ENCODE assay signal across 10 mouse cellular contexts in the genomic region with DNA sequence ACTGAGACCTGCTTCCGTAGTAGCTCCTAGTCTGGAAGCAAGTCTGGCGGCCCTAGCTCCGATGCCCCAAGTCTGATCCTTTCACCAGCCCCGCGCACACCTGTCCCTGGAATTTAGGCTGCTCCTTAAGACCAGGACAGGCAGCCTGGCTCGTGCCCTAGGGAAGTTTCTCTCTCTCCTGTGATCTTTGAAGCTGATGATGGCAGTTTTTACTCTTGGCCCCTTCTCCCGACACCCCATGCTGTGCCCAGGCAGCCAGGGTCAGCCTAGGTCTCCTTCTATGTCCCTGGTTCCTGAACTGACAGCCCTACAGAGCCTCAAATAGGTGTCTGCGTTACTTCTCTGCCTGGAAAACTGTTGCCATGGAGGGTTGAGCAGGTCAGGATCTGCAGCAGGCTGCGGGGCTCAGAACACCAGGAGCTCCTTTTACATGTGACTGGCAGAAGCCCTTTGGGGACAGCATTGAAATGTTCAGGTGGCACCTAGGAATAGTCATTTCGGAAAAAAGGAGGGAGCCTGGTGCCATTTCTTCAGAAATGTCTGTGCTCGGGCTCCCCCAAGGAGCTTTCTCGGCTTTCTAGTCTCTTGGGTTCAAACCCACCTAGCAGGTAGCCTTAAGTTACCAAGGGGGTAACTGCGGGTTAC. TPM values are rescaled to one million over a fixed set of nuclear protein-coding genes. Genes with fewer than 3 reads are reported as not detected.
DNase-seq lines count a peak whose midpoint lies in the region; ATAC-seq and TF ChIP-seq lines count a peak whose summit lies in the region.
"Had no signal": no experiment of that assay in that cellular context is flagged by ENCODE, and none has a peak within 500 bp of the region (broad histone marks: within the 10 kb centered on the region; RNA-seq: fewer than 3 reads in every experiment).

No protein-coding gene starts in this region.

- WGBS in forebrain, embryonic 10.5 days = 12% methylated on average over 13 of the region's 13 CpGs
- WGBS in hindbrain, postnatal 0 days = 14% methylated on average over 13 of the region's 13 CpGs
- WGBS in neural tube, embryonic 13.5 days = 9% methylated on average over 13 of the region's 13 CpGs

- peaks cover 24% of the 10 kb centered on the region for H3K4me1 ChIP-seq in forebrain, embryonic 10.5 days
- H3K4me1 ChIP-seq in hindbrain, postnatal 0 days (ENCODE audit: insufficient read depth, low read length) = peaks cover 3% of the 10 kb centered on the region; the same call in 1 of the 2 replicates
- peaks cover 18% of the 10 kb centered on the region for H3K4me1 ChIP-seq in neural tube, embryonic 13.5 days (replicated peaks)

- no peak overlapping the region for H3K27ac ChIP-seq in left cerebral cortex, adult 2 months
- peak overlapping the region; percentile 80; the same call in 1 of the 2 replicates for H3K27ac ChIP-seq in forebrain, embryonic 10.5 days
- no peak overlapping the region; the same call in 1 of the 2 replicates for H3K27ac ChIP-seq in hindbrain, postnatal 0 days
- H3K27ac ChIP-seq in neural tube, embryonic 13.5 days (replicated peaks) = no peak overlapping the region

- no peaks in the 10 kb centered on the region for H3K9me3 ChIP-seq in forebrain, embryonic 10.5 days
- H3K9me3 ChIP-seq in hindbrain, postnatal 0 days (ENCODE audit: low read length) = no peaks in the 10 kb centered on the region
- no peaks in the 10 kb centered on the region for H3K9me3 ChIP-seq in neural tube, embryonic 13.5 days

- no peaks in the 10 kb centered on the region for H3K36me3 ChIP-seq in forebrain, embryonic 10.5 days (replicated peaks)
- H3K36me3 ChIP-seq in hindbrain, postnatal 0 days (ENCODE audit: insufficient read depth, low read length) = no peaks in the 10 kb centered on the region
- no peaks in the 10 kb centered on the region for H3K36me3 ChIP-seq in neural tube, embryonic 13.5 days

- peak overlapping the region; percentile 54 for H3K9ac ChIP-seq in hindbrain, postnatal 0 days (replicated peaks; ENCODE audit: low read length)
- peak overlapping the region; percentile 73 for H3K9ac ChIP-seq in neural tube, embryonic 13.5 days
- H3K9ac ChIP-seq: liver, postnatal 0 days had no signal

- H3K27me3 ChIP-seq in forebrain, embryonic 10.5 days (ENCODE audit: poor library complexity, severe bottlenecking) = peaks cover 61% of the 10 kb centered on the region
- no peaks in the 10 kb centered on the region for H3K27me3 ChIP-seq in hindbrain, postnatal 0 days (ENCODE audit: insufficient read depth, low read length)
- H3K27me3 ChIP-seq in neural tube, embryonic 13.5 days = peaks cover 49% of the 10 kb centered on the region

- peak overlapping the region; percentile 55 for H3K4me3 ChIP-seq in left cerebral cortex, adult 2 months
- H3K4me3 ChIP-seq in forebrain, embryonic 10.5 days = peak overlapping the region; percentile 68
- H3K4me3 ChIP-seq in hindbrain, postnatal 0 days (ENCODE audit: low read length) = peak overlapping the region; percentile 57
- H3K4me3 ChIP-seq in neural tube, embryonic 13.5 days = peak overlapping the region; percentile 50

- no peak for DNase-seq in left cerebral cortex, adult 2 months (ENCODE audit: extremely low spot score in 1 of 2, low spot score in 2 of 2)
- no peak for DNase-seq in left cerebral cortex, postnatal 14 days (ENCODE audit: low spot score in 2 of 2)
- DNase-seq in forebrain, embryonic 10.5 days (ENCODE audit: extremely low spot score, low spot score) = peak; percentile 20
- DNase-seq in hindbrain, postnatal 0 days (ENCODE audit: low spot score) = no peak
- DNase-seq in cerebellum, postnatal 4 days (ENCODE audit: low spot score in 2 of 2) = no peak
- DNase-seq in right cerebral cortex, postnatal 4 days = no peak
- DNase-seq in MN1 (ENCODE audit: low spot score) = no peak
- DNase-seq: kidney, adult 9 months; liver, postnatal 0 days had no signal

- ATAC-seq in hindbrain, postnatal 0 days = no peak
- peak; percentile 18; the same call in 1 of the 2 replicates for ATAC-seq in neural tube, embryonic 13.5 days (ENCODE audit: low read depth)
- ATAC-seq: liver, postnatal 0 days had no signal

- TF ChIP-seq CTCF in left cerebral cortex, adult 2 months (IDR thresholded peaks at IDR 0.05) = no peak
- no peak for TF ChIP-seq CTCF in hindbrain, postnatal 0 days (IDR thresholded peaks at IDR 0.05; ENCODE audit: low read depth)

- intact Hi-C loops in left cerebral cortex, adult 2 months (cut with DNase I) = no loop called here
- intact Hi-C loops in left cerebral cortex, postnatal 14 days (cut with DNase I) = no loop called here

- peak overlapping the region; percentile 87 for H3K4me2 ChIP-seq in hindbrain, postnatal 0 days (ENCODE audit: low read depth, low read length)
- H3K4me2 ChIP-seq in neural tube, embryonic 13.5 days = peak overlapping the region; percentile 91

RNA-seq across cellular contexts. Expression of gene Plpp4, which starts 0.7 kb away (rescaled TPM):
- 10 to 100 TPM in 1 of 2 experiments, 1 to 10 TPM in 1; 9.0 to 10.1 TPM for total RNA-seq in left cerebral cortex, adult 2 months (2021)
- 1 to 10 TPM; 8.5 to 9.1 TPM for total RNA-seq in left cerebral cortex, postnatal 14 days (2021)
- 0.20 and 1.4 TPM in 2 replicates for polyA plus RNA-seq in forebrain, embryonic 10.5 days (2016; fragmentation: Nextera tagmentation; extraction: Ambion mirVana)
- 22.6 and 22.7 TPM in 2 replicates for total RNA-seq in hindbrain, postnatal 0 days (2014; rRNA removed)
- polyA plus RNA-seq in hindbrain, postnatal 0 days (2015; fragmentation: Nextera tagmentation; extraction: Ambion mirVana) = 14.4 and 16.0 TPM in 2 replicates
- polyA plus RNA-seq in neural tube, embryonic 13.5 days (2015; fragmentation: Nextera tagmentation; extraction: Ambion mirVana) = 2.6 and 3.0 TPM in 2 replicates
- polyA plus RNA-seq: liver, postnatal 0 days had no signal
